Mouse (Mus musculus): ENCODE data around the gene Spef1. TPM values are rescaled to one million over a fixed set of nuclear protein-coding genes. Genes with fewer than 3 reads are reported as not detected.
A peak's percentile ranks its signal among the peaks of the same experiment; 100 is the strongest.

Spef1 gene
- polyA plus RNA-seq, 1 experiment, result 1.5 TPM

GRCm38 (mm10) chr2:131222562-131222961, 35.5 kb upstream of the Spef1 start:
- H3K9me3 ChIP-seq, result peaks cover 3% of the 10 kb centered on the region; the same call in 1 of the 2 replicates
- H3K36me3 ChIP-seq (replicated peaks; ENCODE audit: low read length), result peaks cover 3% of the 10 kb centered on the region
- TF ChIP-seq FLI1 (IDR thresholded peaks at IDR 0.05; ENCODE audit: low read length), result no peak
- no peak for TF ChIP-seq GATA1 (IDR thresholded peaks at IDR 0.05; ENCODE audit: borderline replicate concordance, low read length)
- H3K27me3 ChIP-seq (replicated peaks), result no peaks in the 10 kb centered on the region
- H3K4me3 ChIP-seq (replicated peaks), result peak overlapping the region; percentile 64
- peaks cover 70% of the 10 kb centered on the region for H3K4me1 ChIP-seq

DNA sequence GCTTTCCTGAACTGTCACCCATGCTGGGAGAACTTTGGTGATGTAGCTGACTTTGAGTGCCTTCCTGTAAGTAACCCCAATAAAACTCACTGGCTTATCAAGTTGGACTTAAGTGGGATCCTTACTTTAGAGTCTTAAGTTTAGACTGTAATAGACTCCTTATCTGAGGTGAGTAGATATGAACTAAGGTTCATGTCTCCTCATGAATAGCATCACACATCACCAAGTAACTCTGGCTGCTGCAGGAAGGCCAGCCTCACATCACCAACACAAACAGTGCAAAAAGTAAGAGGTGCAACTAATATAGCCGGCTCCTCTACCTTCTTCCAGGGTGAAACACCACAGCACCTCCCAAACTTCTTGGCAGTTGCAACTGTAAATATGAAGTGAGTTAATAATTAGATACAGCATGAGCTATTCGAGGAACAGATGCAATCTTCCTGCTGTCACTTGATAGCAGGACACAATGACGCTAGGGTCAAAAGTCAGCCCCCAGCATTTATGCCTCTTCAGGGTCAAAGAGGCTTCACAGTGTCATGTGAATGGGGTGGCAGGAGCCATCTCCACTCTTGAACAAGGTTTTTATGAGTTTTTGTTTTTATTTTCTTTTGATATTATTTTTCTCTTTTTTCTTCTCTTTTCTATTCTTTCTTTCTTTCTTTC, 34.9 kb upstream of the Spef1 start:
- Histone ChIP-seq H3K4me1 (peaks cover 70% of the 10 kb centered on the region), H3K9me3 (peaks cover 3% of the 10 kb centered on the region; the same call in 1 of the 2 replicates), H3K27me3 (replicated peaks) (no peaks in the 10 kb centered on the region), H3K4me3 (replicated peaks) (peak overlapping the region; percentile 44), H3K36me3 (replicated peaks; ENCODE audit: low read length) (peaks cover 3% of the 10 kb centered on the region)
- no peak for TF ChIP-seq GATA1 (IDR thresholded peaks at IDR 0.05; ENCODE audit: borderline replicate concordance, low read length)
- TF ChIP-seq FLI1 (IDR thresholded peaks at IDR 0.05; ENCODE audit: low read length), result no peak

GRCm38 (mm10) chr2:131220030-131220429, 32.9 kb upstream of the Spef1 start:
- H3K27me3 ChIP-seq (replicated peaks), result no peaks in the 10 kb centered on the region
- H3K4me3 ChIP-seq (replicated peaks), result no peak overlapping the region
- peaks cover 3% of the 10 kb centered on the region for H3K36me3 ChIP-seq (replicated peaks; ENCODE audit: low read length)
- peaks cover 68% of the 10 kb centered on the region for H3K4me1 ChIP-seq
- peaks cover 3% of the 10 kb centered on the region; the same call in 1 of the 2 replicates for H3K9me3 ChIP-seq
- TF ChIP-seq GATA1 (IDR thresholded peaks at IDR 0.05; ENCODE audit: borderline replicate concordance, low read length) (no peak), FLI1 (IDR thresholded peaks at IDR 0.05; ENCODE audit: low read length) (no peak)

DNA sequence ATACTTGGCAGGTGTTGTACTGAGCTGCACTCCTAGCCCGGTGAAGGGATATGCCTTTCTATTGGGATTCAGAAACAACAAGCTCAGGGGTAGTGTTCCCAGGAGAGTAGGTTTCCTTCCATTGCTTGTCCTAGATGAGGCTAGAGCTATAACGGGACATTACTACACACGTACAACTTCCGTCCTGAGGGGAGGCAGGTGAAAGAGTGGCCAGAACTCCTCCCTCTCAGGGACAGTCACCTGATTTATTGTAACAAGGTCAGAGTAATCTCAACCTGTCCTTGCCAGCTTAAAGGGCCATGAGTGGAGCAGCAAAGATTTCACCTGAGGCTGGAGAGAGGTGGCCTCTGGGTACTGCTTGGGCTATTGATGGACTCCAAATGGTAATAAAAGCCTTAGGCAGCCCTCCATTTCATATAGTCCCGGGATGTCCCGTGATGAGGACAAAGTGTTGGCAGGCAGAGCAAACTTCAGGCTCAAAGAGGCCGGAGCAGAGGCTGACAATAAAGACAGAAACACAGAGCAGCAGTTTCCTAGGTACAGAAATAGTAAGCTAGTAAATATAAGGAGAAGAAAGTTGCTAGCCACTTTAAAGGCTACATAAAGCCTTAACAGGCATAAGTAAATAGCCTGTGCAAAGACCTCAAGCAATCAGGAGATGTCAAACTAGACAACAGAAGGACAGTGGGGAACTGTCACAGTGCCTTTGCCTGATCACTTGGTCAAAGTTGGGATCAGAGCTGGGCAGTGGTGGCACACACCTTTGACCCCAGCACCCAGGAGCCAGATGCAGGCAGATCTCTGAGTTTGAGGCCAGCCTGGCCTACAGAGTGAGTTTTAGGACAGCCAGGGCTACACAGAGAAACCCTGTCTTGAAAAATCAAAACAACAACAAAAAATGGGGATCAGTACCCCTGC, 29.1 kb upstream of the Spef1 start:
- no peak overlapping the region for H3K4me3 ChIP-seq (replicated peaks)
- H3K36me3 ChIP-seq (replicated peaks; ENCODE audit: low read length), result peaks cover 32% of the 10 kb centered on the region
- H3K9me3 ChIP-seq, result no peaks in the 10 kb centered on the region
- no peak for TF ChIP-seq FLI1 (IDR thresholded peaks at IDR 0.05; ENCODE audit: low read length)
- no peak for TF ChIP-seq GATA1 (IDR thresholded peaks at IDR 0.05; ENCODE audit: borderline replicate concordance, low read length)
- peaks cover 62% of the 10 kb centered on the region for H3K4me1 ChIP-seq
- no peaks in the 10 kb centered on the region for H3K27me3 ChIP-seq (replicated peaks)

GRCm38 (mm10) chr2:131213773-131214172, 26.7 kb upstream of the Spef1 start:
- Histone ChIP-seq H3K4me1 (peaks cover 81% of the 10 kb centered on the region), H3K36me3 (replicated peaks; ENCODE audit: low read length) (peaks cover 32% of the 10 kb centered on the region), H3K27me3 (replicated peaks) (no peaks in the 10 kb centered on the region), H3K9me3 (no peaks in the 10 kb centered on the region), H3K4me3 (replicated peaks) (no peak overlapping the region)
- TF ChIP-seq GATA1 (IDR thresholded peaks at IDR 0.05; ENCODE audit: borderline replicate concordance, low read length) (no peak), FLI1 (IDR thresholded peaks at IDR 0.05; ENCODE audit: low read length) (no peak)

DNA sequence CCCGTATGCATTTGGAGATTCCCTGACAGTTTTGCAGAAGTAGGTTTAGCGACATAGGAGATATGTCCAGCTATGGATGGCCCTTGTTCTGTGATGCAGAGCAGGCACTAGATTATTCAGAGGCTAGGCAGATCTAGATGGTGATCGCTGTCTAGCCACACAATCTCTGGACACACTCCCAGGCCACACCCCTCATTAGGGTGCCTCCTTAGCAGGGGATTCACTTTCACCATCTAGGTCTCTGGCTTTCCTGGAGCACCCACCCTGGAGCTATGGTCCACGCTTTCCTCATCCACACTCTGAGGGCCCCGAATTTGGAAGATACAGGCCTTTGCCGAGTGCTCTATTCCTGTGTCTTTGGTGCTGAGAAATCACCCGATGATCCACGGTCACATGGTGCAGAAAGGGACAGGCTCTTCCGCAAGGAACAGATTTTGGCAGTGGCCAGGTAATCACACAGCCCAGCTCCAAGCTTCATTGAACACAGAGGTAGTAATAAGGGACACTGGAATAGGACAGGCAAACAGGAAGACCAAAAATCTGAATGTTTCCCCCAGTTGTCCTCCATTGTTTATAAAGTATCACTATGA, 24.0 kb upstream of the Spef1 start:
- no peaks in the 10 kb centered on the region for H3K9me3 ChIP-seq
- TF ChIP-seq FLI1 (IDR thresholded peaks at IDR 0.05; ENCODE audit: low read length) (no peak), GATA1 (IDR thresholded peaks at IDR 0.05; ENCODE audit: borderline replicate concordance, low read length) (no peak)
- peak overlapping the region; percentile 94 for H3K4me3 ChIP-seq (replicated peaks)
- H3K36me3 ChIP-seq (replicated peaks; ENCODE audit: low read length), result peaks cover 32% of the 10 kb centered on the region
- peaks cover 4% of the 10 kb centered on the region for H3K27me3 ChIP-seq (replicated peaks)
- H3K4me1 ChIP-seq, result peaks cover 77% of the 10 kb centered on the region

DNA sequence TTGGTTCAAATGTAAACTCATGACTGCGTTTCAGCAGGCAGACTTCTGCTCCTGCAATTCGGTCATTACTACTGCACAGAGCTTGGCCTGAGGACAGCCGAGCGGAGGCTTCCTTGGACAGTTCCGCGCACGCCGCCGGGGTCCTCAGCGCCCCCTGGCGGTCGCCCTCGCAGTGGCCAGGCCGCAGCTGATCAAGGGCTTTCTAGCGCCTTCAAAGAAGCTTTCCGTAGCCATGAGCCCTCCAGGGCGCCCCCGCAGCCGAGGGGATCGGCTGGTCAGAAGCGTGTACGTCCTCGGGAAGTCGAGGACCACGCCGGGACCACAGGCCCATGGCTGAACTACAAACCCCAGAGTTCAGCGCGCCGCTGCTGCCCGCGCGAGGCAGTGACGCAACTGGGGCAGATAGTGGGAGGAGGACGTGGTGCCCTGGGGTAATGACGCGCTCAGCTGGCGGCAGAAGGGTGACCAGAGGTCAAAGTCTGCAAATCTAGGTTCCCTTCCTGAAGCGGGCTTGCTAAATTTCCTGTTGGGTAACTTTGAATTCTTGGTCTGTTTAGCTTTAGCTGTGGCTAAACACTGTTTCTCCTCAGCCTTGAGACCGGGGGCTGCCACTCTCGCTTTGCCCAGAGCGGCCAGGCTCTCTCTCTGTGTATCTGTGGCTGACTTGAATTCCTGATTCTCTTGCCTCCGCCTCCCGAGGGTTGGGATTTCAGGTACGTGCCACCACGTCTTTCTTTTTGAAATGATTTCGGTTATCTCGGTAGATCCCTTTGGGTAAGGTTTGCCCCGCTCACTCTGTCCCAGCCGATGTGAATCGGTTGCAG, 23.1 kb upstream of the Spef1 start:
- TF ChIP-seq FLI1 (IDR thresholded peaks at IDR 0.05; ENCODE audit: low read length) (no peak), GATA1 (IDR thresholded peaks at IDR 0.05; ENCODE audit: borderline replicate concordance, low read length) (peak; percentile 88; the same call in 2 of the 3 replicates)
- Histone ChIP-seq H3K27me3 (replicated peaks) (peaks cover 4% of the 10 kb centered on the region), H3K4me3 (replicated peaks) (peak overlapping the region; percentile 94), H3K9me3 (no peaks in the 10 kb centered on the region), H3K36me3 (replicated peaks; ENCODE audit: low read length) (peaks cover 32% of the 10 kb centered on the region), H3K4me1 (peaks cover 78% of the 10 kb centered on the region)

DNA sequence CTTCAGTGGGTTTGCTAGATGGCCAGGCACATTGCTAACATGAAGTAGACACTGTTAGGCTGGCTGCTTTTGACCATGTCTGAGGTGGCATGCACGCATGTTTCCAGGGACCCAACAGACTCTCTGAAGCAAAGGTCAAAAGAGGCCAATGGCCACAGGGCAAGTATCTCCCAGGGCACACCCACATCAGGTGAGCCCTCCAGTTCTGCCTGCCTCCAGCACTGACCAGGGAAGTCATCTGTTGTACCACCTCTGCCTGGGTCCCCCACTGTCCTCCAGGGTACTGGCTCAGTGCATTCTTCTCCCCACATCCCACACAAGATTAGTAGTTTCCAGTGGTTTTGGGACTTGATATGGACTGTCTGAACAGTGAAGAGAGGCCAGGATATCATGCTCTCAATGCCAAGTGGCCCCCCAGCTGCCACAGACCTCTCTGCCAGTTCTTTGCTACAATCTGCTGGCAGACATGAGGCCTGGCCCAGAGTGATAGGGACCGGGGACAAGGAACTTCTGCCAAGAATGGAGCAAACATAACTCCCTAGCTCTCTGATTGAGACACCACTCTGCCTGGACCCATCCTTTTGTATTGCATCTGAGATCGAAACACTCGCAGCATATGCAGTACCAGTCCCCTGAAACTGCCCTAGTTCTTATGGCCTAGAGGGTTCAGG, 22.2 kb upstream of the Spef1 start:
- Histone ChIP-seq H3K36me3 (replicated peaks; ENCODE audit: low read length) (peaks cover 25% of the 10 kb centered on the region), H3K4me3 (replicated peaks) (peak overlapping the region; percentile 94), H3K27me3 (replicated peaks) (peaks cover 10% of the 10 kb centered on the region), H3K4me1 (peaks cover 87% of the 10 kb centered on the region), H3K9me3 (no peaks in the 10 kb centered on the region)
- TF ChIP-seq GATA1 (IDR thresholded peaks at IDR 0.05; ENCODE audit: borderline replicate concordance, low read length) (no peak), FLI1 (IDR thresholded peaks at IDR 0.05; ENCODE audit: low read length) (no peak)
